In the genomic region with DNA sequence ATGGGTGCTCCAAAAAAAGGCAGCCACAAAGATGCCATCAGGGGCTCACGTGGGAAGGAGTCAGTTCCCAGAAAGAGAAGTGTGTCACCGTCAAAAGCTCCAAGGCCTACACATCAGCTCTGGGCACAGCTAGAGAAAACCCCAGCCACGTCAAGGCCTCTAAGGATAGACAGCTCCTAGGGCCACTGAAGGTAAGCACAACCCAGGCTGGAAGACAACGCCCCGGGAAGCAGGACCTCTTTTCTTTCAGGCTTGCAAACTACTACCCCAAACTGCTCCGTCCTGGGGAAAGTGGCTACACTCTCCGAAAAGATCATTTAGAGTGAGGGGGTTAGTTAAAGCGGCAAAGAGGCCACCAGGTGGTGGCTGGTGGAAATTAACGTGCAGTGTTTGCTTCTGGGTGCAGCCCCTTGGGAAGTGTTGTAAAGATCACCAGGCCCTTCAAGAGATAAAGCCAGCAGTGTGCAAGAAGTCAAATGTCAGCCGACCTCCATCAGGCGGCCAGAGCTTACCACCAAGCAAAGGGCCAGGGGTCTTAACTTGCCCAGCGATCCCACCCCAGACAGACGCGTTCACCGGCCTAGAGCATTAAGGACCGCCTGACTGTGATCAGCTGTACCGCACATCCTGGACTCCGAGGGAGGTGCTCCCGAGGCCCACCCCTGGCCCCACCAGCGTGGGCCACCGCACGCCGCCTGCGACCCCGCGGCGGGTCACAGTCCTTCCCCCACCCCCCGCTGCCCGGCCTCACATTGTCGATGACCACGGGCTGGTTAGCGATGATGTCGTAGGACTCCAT, we compare ENCODE assay signal across 8 mouse cellular contexts. TPM values are rescaled to one million over a fixed set of nuclear protein-coding genes. Genes with fewer than 3 reads are reported as not detected.
DNase-seq lines count a peak whose midpoint lies in the region; ATAC-seq and TF ChIP-seq lines count a peak whose summit lies in the region.

No protein-coding gene starts in this region.

- H3K9ac ChIP-seq in embryonic facial prominence, embryonic 15.5 days: peak overlapping the region; percentile 91
- H3K9ac ChIP-seq in hindbrain, embryonic 11.5 days (ENCODE audit: low read depth, low read length): peak overlapping the region; percentile 94
- peak overlapping the region; percentile 93 for H3K9ac ChIP-seq in limb, embryonic 12.5 days (replicated peaks)

- H3K4me1 ChIP-seq in embryonic facial prominence, embryonic 15.5 days: peaks cover 20% of the 10 kb centered on the region
- H3K4me1 ChIP-seq in hindbrain, embryonic 11.5 days (replicated peaks; ENCODE audit: control insufficient read depth, insufficient read depth, low read length): peaks cover 5% of the 10 kb centered on the region; the same call in 1 of the 2 replicates
- peaks cover 17% of the 10 kb centered on the region for H3K4me1 ChIP-seq in limb, embryonic 12.5 days (replicated peaks)
- H3K4me1 ChIP-seq in midbrain, embryonic 10.5 days: peaks cover 17% of the 10 kb centered on the region

- H3K27me3 ChIP-seq in embryonic facial prominence, embryonic 15.5 days: no peaks in the 10 kb centered on the region
- H3K27me3 ChIP-seq in hindbrain, embryonic 11.5 days (ENCODE audit: control insufficient read depth, insufficient read depth, low read length): no peaks in the 10 kb centered on the region
- H3K27me3 ChIP-seq in limb, embryonic 12.5 days: no peaks in the 10 kb centered on the region
- H3K27me3 ChIP-seq in midbrain, embryonic 10.5 days (ENCODE audit: low read depth, poor library complexity, severe bottlenecking): no peaks in the 10 kb centered on the region

- no peak for DNase-seq in left cerebral cortex, adult 2 months (ENCODE audit: extremely low spot score in 1 of 2, low spot score in 2 of 2)
- no peak for DNase-seq in left cerebral cortex, adult 11 months (ENCODE audit: low spot score)
- DNase-seq in adrenal gland, adult (ENCODE audit: inconsistent age in 2 of 2, low spot score in 1 of 2): peak; percentile 66 to 89
- DNase-seq in hindbrain, embryonic 11.5 days (ENCODE audit: low spot score): peak; percentile 54
- DNase-seq in midbrain, embryonic 10.5 days (ENCODE audit: low spot score): no peak
- peak; percentile 21 to 44 for DNase-seq in thymus, adult 18-20 months

- H3K4me2 ChIP-seq in embryonic facial prominence, embryonic 15.5 days (replicated peaks): peak overlapping the region; percentile 65
- H3K4me2 ChIP-seq in hindbrain, embryonic 11.5 days (replicated peaks; ENCODE audit: low read depth, low read length): peak overlapping the region; percentile 77
- H3K4me2 ChIP-seq in limb, embryonic 12.5 days: peak overlapping the region; percentile 89

- no peaks in the 10 kb centered on the region; the same call in 1 of the 2 replicates for H3K9me3 ChIP-seq in embryonic facial prominence, embryonic 15.5 days (replicated peaks)
- no peaks in the 10 kb centered on the region for H3K9me3 ChIP-seq in hindbrain, embryonic 11.5 days (ENCODE audit: control insufficient read depth, low read length)
- no peaks in the 10 kb centered on the region for H3K9me3 ChIP-seq in limb, embryonic 12.5 days
- H3K9me3 ChIP-seq in midbrain, embryonic 10.5 days (replicated peaks): no peaks in the 10 kb centered on the region

- peaks cover 29% of the 10 kb centered on the region for H3K36me3 ChIP-seq in embryonic facial prominence, embryonic 15.5 days
- H3K36me3 ChIP-seq in hindbrain, embryonic 11.5 days (ENCODE audit: control insufficient read depth, insufficient read depth, low read length): peaks cover 5% of the 10 kb centered on the region; the same call in 1 of the 2 replicates
- H3K36me3 ChIP-seq in limb, embryonic 12.5 days: peaks cover 34% of the 10 kb centered on the region
- peaks cover 39% of the 10 kb centered on the region for H3K36me3 ChIP-seq in midbrain, embryonic 10.5 days

- peak overlapping the region; percentile 89 for H3K27ac ChIP-seq in left cerebral cortex, adult 2 months
- peak overlapping the region; percentile 86 for H3K27ac ChIP-seq in embryonic facial prominence, embryonic 15.5 days (replicated peaks)
- H3K27ac ChIP-seq in hindbrain, embryonic 11.5 days (ENCODE audit: low read depth, low read length): peak overlapping the region; percentile 74
- H3K27ac ChIP-seq in limb, embryonic 12.5 days: peak overlapping the region; percentile 87
- H3K27ac ChIP-seq in midbrain, embryonic 10.5 days (replicated peaks): peak overlapping the region; percentile 91

- under 1% methylated on average over 33 of the region's 33 CpGs for WGBS in embryonic facial prominence, embryonic 15.5 days
- 1% methylated on average over 33 of the region's 33 CpGs for WGBS in hindbrain, embryonic 11.5 days
- under 1% methylated on average over 33 of the region's 33 CpGs for WGBS in limb, embryonic 12.5 days
- 2% methylated on average over 33 of the region's 33 CpGs for WGBS in midbrain, embryonic 10.5 days

- peak; percentile 44 for TF ChIP-seq CTCF in left cerebral cortex, adult 2 months (IDR thresholded peaks at IDR 0.05)

- intact Hi-C loops in left cerebral cortex, adult 2 months (cut with DNase I): loop anchor here (2.0 to 5.0 kb wide), 3 partner anchors 14 to 233 kb away; partner anchors contain the start of gene Tmem131

- H3K4me3 ChIP-seq in left cerebral cortex, adult 2 months: peak overlapping the region; percentile 90
- H3K4me3 ChIP-seq in embryonic facial prominence, embryonic 15.5 days (replicated peaks): peak overlapping the region; percentile 99
- H3K4me3 ChIP-seq in hindbrain, embryonic 11.5 days (ENCODE audit: low read depth, low read length): peak overlapping the region; percentile 92
- peak overlapping the region; percentile 94 for H3K4me3 ChIP-seq in limb, embryonic 12.5 days (replicated peaks)
- H3K4me3 ChIP-seq in midbrain, embryonic 10.5 days: peak overlapping the region; percentile 78

- ATAC-seq in embryonic facial prominence, embryonic 15.5 days (ENCODE audit: insufficient number of reproducible peaks, low FRiP score, low TSS enrichment, low read depth): peak; percentile 70
- ATAC-seq in hindbrain, embryonic 11.5 days (ENCODE audit: low FRiP score): peak; percentile 78
- peak; percentile 86 for ATAC-seq in limb, embryonic 12.5 days (ENCODE audit: insufficient number of reproducible peaks, insufficient read depth, low FRiP score, low TSS enrichment, low read depth)

RNA-seq across cellular contexts. Expression of gene 4933424G06Rik, which starts 0.7 kb away (rescaled TPM):
- total RNA-seq in left cerebral cortex, adult 2 months (2021): under 1 TPM in 1 of 2 experiments, not detected in 1; 0.41 TPM
- 0.34 and 0.44 TPM in 2 replicates for polyA plus RNA-seq in embryonic facial prominence, embryonic 15.5 days (2015; fragmentation: Nextera tagmentation; extraction: Ambion mirVana)
- polyA plus RNA-seq in hindbrain, embryonic 11.5 days (2014; fragmentation: Nextera tagmentation; extraction: Ambion mirVana): 0.19 and 0.22 TPM in 2 replicates
- polyA plus RNA-seq in limb, embryonic 12.5 days (2016; fragmentation: Nextera tagmentation; extraction: Ambion mirVana): 0.21 TPM in 1 of 2 replicates, not detected in the other
- polyA plus RNA-seq in midbrain, embryonic 10.5 days (2016; fragmentation: Nextera tagmentation; extraction: Ambion mirVana): 0.10 and 0.24 TPM in 2 replicates

RNA-seq across cellular contexts. Expression of gene Actr1b, which starts 5.0 kb away (rescaled TPM):
- total RNA-seq in left cerebral cortex, adult 2 months (2021): 100 to 1,000 TPM; 323 to 361 TPM
- polyA plus RNA-seq in embryonic facial prominence, embryonic 15.5 days (2015; fragmentation: Nextera tagmentation; extraction: Ambion mirVana): 110 and 118 TPM in 2 replicates
- 84.9 and 97.5 TPM in 2 replicates for polyA plus RNA-seq in hindbrain, embryonic 11.5 days (2014; fragmentation: Nextera tagmentation; extraction: Ambion mirVana)
- 114 and 120 TPM in 2 replicates for polyA plus RNA-seq in limb, embryonic 12.5 days (2016; fragmentation: Nextera tagmentation; extraction: Ambion mirVana)
- 142 and 145 TPM in 2 replicates for polyA plus RNA-seq in midbrain, embryonic 10.5 days (2016; fragmentation: Nextera tagmentation; extraction: Ambion mirVana)

RNA-seq across cellular contexts. Expression of gene Cox5b, which starts 18.0 kb away (rescaled TPM):
- 100 to 1,000 TPM; 533 to 600 TPM for total RNA-seq in left cerebral cortex, adult 2 months (2021)
- 549 and 569 TPM in 2 replicates for polyA plus RNA-seq in embryonic facial prominence, embryonic 15.5 days (2015; fragmentation: Nextera tagmentation; extraction: Ambion mirVana)
- polyA plus RNA-seq in hindbrain, embryonic 11.5 days (2014; fragmentation: Nextera tagmentation; extraction: Ambion mirVana): 510 and 530 TPM in 2 replicates
- 454 and 462 TPM in 2 replicates for polyA plus RNA-seq in limb, embryonic 12.5 days (2016; fragmentation: Nextera tagmentation; extraction: Ambion mirVana)
- polyA plus RNA-seq in midbrain, embryonic 10.5 days (2016; fragmentation: Nextera tagmentation; extraction: Ambion mirVana): 531 and 539 TPM in 2 replicates

RNA-seq across cellular contexts. Expression of gene Fam178b, which starts 26.3 kb away (rescaled TPM):
- total RNA-seq in left cerebral cortex, adult 2 months (2021): under 1 TPM in 1 of 2 experiments, not detected in 1; 0.40 TPM
- 1.3 and 3.5 TPM in 2 replicates for polyA plus RNA-seq in embryonic facial prominence, embryonic 15.5 days (2015; fragmentation: Nextera tagmentation; extraction: Ambion mirVana)
- polyA plus RNA-seq in hindbrain, embryonic 11.5 days (2014; fragmentation: Nextera tagmentation; extraction: Ambion mirVana): 0.52 and 0.53 TPM in 2 replicates
- polyA plus RNA-seq in limb, embryonic 12.5 days (2016; fragmentation: Nextera tagmentation; extraction: Ambion mirVana): 0.26 and 0.82 TPM in 2 replicates
- 0.33 and 0.50 TPM in 2 replicates for polyA plus RNA-seq in midbrain, embryonic 10.5 days (2016; fragmentation: Nextera tagmentation; extraction: Ambion mirVana)

RNA-seq across cellular contexts. Expression of gene Zap70, which starts 52.3 kb away (rescaled TPM):
- total RNA-seq in left cerebral cortex, adult 2 months (2021): 1 to 10 TPM; 1.7 to 2.1 TPM
- polyA plus RNA-seq in embryonic facial prominence, embryonic 15.5 days (2015; fragmentation: Nextera tagmentation; extraction: Ambion mirVana): 0.64 and 0.85 TPM in 2 replicates
- polyA plus RNA-seq in hindbrain, embryonic 11.5 days (2014; fragmentation: Nextera tagmentation; extraction: Ambion mirVana): 0.15 and 0.39 TPM in 2 replicates
- 0.40 and 0.90 TPM in 2 replicates for polyA plus RNA-seq in limb, embryonic 12.5 days (2016; fragmentation: Nextera tagmentation; extraction: Ambion mirVana)
- polyA plus RNA-seq in midbrain, embryonic 10.5 days (2016; fragmentation: Nextera tagmentation; extraction: Ambion mirVana): 0.26 and 0.43 TPM in 2 replicates

Comparison
In these comparisons a context has a peak if more than half of its experiments do, and no peak if none do; other contexts are left out.
1. DNase-seq: peak in adrenal gland, adult (2 of 2), hindbrain, embryonic 11.5 days (single experiment) and thymus, adult 18-20 months (2 of 2); none in left cerebral cortex, adult 2 months (0 of 2), left cerebral cortex, adult 11 months (single experiment) and midbrain, embryonic 10.5 days (single experiment).
2. Peak in every context shown above with its lines, with median percentiles within 50 percentile points of each other: H3K27ac ChIP-seq, H3K4me3 ChIP-seq, ATAC-seq, H3K4me2 ChIP-seq and H3K9ac ChIP-seq.